Mouse (Mus musculus) heart, postnatal 0 days (tissue): ENCODE data around the gene Pcx.

Experiments used
- CTCF ChIP-seq: IDR thresholded peaks from 2 replicates; pipeline ENCODE4 v1.5.1; 2016; ENCODE audit warnings: antibody characterized with exemption, control low read depth, low read depth
- EP300 ChIP-seq: IDR thresholded peaks from 2 replicates; pipeline ENCODE4 v1.6.1; 2016; ENCODE audit warnings: antibody characterized with exemption, low read depth

DNA sequence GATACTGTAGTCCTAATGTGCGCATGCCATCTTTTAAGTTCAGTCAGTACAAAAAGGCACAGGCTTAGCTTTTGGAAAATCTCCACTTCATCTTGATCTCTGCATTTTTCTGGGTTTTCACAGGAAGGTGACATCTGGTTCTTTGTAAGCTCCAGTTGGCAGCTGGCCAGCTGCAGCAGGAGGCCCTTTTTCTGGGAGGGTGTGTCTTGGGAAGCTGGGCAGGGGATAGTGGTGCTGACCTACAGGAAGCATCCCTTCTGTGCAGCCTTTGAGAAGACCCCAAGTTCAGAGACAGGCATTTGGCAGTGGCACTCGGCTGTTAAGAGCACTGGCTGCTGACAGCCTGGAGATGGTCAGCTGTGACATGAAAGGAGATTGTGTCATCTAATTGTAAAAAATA, 5.5 kb downstream of the Pcx start:
- TF ChIP-seq CTCF: no peak
- no peak for TF ChIP-seq EP300
